Mouse (Mus musculus) G1E (cell line): ENCODE results near the gene Tet2.

Source experiments
- CTCF ChIP-seq: IDR thresholded peaks from 2 replicates; pipeline ENCODE4 v1.5.1; 2012; ENCODE audit warnings: low read depth, low read length, inconsistent platforms, mixed read lengths
- GATA1 ChIP-seq: IDR thresholded peaks from 2 replicates; pipeline ENCODE4 v1.6.1; 2012; ENCODE audit warnings: borderline replicate concordance, low read length, inconsistent platforms, mixed read lengths
- GATA2 ChIP-seq: IDR thresholded peaks from 2 replicates; pipeline ENCODE4 v1.6.1; 2012; ENCODE audit warnings: low read depth, low read length, inconsistent platforms, borderline replicate concordance
- POLR2AphosphoS5 ChIP-seq: IDR thresholded peaks from 2 replicates; pipeline ENCODE4 v1.6.1; 2012; ENCODE audit warnings: low read depth, low read length, inconsistent platforms; ENCODE audit not compliant: insufficient replicate concordance
- TAL1 ChIP-seq: conservative IDR thresholded peaks from 2 replicates; pipeline ENCODE4 v1.6.1; 2012; ENCODE audit warnings: low read depth, low read length, inconsistent platforms, mixed read lengths

DNA sequence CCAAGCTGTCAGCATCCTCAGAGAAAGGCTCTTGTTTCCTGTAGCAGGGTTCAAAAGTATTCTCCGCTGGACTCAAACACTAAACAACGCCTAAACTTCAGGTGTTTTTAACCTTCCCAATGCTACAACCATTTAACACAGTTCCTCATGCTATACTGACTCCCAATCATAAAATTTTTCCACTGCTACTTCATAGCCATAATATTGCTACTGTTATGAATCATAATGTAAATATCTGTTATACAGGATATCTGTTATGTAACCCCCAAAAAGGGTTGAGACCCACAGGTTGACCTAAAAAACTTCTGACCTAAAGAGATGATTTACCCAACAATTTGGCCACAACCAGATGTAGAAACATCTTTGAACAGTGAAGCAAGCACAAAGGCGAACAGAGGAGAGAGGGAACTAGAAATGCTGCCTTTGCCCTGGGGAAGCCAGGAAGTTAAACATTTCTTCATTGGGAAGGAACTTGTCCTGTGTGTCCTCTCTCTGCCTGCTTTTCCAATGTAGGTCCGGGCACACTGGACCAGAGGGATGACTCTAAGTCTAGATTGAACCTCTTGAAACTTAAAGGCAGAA is 108.6 kb downstream of the Tet2 start:
- TF ChIP-seq GATA1 (no peak), CTCF (no peak), POLR2AphosphoS5 (no peak), TAL1 (no peak), GATA2 (no peak)
